Mouse (Mus musculus): ENCODE data around the gene Car12. TPM values are rescaled to one million over a fixed set of nuclear protein-coding genes. Genes with fewer than 3 reads are reported as not detected.

Gene Car12
- polyA plus RNA-seq, 1 experiment from 2014 or later: 0.39 TPM

DNA sequence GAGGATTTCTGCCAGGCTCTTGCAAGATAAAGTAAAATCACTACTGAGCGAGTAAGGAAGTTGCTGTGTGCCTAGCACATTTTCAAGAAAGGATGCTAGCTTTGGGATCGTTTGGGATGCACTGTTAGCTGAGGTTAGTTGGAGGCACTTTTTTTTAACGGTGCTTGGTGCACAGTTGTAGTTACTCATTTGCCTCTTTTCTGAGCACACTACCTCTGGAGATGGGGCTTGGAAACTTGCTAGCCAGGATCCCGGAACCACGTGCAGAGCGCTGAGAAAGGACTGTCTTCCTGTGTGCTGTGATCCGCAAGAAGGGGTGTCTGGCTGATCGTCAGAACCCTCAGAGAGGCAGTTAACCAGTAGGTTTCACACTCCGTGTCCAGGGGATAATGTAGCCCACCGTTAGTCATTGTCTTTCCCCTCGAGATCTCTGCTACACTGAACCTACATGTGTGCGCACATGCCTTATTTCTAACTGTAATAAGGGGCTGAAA lies 583 bp downstream of the Car12 start:
- Histone ChIP-seq H3K27me3 (peaks cover 34% of the 10 kb centered on the region), H3K36me3 (no peaks in the 10 kb centered on the region), H3K4me2 (peak overlapping the region; percentile 77), H3K4me3 (peak overlapping the region; percentile 42), H3K27ac (no peak overlapping the region), H3K9ac (no peak overlapping the region), H3K4me1 (replicated peaks) (peaks cover 16% of the 10 kb centered on the region), H3K9me3 (replicated peaks) (no peaks in the 10 kb centered on the region)
- 23% methylated on average over 12 of the region's 12 CpGs for WGBS
- no peak for ATAC-seq (replicated peaks; ENCODE audit: insufficient number of reproducible peaks, insufficient read depth, low FRiP score, low read depth)

DNA sequence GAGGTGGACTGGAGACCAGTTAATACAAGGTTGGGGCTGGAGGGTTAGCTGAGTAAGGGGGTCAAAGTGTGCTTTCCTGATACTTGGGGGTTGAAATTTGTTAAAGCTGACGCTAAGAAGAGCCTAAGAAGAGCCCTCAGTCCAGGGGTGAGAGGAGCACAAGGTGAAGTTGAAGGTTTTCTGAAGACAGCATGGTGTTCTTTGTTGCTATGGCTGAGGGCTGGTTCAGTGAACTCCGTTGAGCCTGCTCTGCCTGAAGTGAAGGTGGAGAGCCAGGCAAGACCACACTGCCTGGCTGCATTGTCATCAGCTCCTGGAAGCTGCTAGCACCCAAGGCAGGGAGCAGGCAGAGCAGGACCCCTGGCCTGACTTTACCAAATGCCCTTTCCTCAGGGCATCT lies 1.9 kb downstream of the Car12 start:
- Histone ChIP-seq H3K27me3 (peaks cover 34% of the 10 kb centered on the region), H3K27ac (no peak overlapping the region), H3K4me3 (no peak overlapping the region), H3K9me3 (replicated peaks) (no peaks in the 10 kb centered on the region), H3K4me2 (no peak overlapping the region), H3K36me3 (no peaks in the 10 kb centered on the region), H3K9ac (no peak overlapping the region), H3K4me1 (replicated peaks) (peaks cover 16% of the 10 kb centered on the region)
- 68% methylated on average over 2 of the region's 2 CpGs for WGBS
- ATAC-seq (replicated peaks; ENCODE audit: insufficient number of reproducible peaks, insufficient read depth, low FRiP score, low read depth): no peak

DNA sequence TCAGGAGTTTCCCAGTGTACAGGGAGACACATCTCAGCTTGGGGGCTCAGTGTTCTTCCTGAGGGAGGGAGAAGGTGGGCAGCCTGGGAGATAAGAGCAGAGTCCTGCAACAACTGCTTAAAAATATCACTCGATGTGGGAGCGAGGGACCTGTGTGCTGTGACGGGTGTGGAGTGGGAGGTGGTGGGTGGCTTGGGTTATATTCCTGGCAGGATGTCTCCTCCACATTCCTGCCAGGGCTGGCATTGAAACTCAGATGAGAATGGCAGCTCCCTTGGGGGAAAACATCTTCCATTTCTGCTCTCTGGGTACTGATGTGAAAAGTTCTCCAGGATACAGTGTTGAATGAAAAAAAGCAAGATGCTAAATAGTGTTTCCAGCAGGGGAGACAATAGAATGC lies 3.0 kb downstream of the Car12 start:
- Histone ChIP-seq H3K4me3 (no peak overlapping the region), H3K4me1 (replicated peaks) (peaks cover 16% of the 10 kb centered on the region), H3K9me3 (replicated peaks) (no peaks in the 10 kb centered on the region), H3K36me3 (no peaks in the 10 kb centered on the region), H3K27ac (no peak overlapping the region), H3K4me2 (no peak overlapping the region), H3K9ac (no peak overlapping the region), H3K27me3 (peaks cover 30% of the 10 kb centered on the region)
- no peak for ATAC-seq (replicated peaks; ENCODE audit: insufficient number of reproducible peaks, insufficient read depth, low FRiP score, low read depth)
- 57% methylated on average over 3 of the region's 3 CpGs for WGBS

DNA sequence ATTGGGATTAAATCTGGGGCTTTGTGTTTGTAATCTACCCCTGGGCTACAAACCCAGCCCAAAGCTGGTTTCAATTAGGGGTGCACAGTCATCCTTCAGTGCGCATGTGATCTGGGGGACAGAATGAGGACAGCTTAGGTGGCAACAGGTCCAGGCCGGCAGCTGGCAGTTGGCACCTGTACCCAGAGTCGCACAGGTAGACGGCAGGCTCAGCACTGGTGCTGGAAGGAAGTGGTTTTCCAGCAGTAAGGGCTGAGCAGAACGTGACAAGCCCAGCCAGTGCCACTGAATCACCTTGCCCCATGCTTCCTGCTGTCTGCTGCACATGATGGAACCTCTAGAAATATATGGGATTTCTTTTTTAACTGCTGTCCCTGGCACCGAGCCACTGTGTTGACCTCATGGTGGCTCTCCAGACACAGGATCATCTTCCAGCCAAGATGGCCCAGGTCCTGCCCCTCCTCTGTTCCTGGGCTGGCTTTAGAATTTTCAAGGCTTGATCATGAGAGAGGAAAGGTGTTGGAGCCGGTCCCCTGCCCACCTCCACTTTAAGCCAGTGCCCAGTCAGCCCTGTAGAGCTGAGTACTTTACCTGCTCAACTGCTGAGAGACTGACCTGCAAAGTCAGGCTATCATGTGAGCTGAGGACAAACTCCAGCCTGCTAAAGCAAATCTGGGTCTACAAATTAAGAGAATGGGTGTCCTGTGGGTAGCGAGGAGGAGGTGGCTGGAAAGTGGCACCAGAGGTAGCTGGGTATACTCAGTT lies 7.4 kb downstream of the Car12 start:
- Histone ChIP-seq H3K4me1 (replicated peaks) (peaks cover 3% of the 10 kb centered on the region; the same call in 1 of the 2 replicates), H3K9me3 (replicated peaks) (no peaks in the 10 kb centered on the region), H3K27me3 (no peaks in the 10 kb centered on the region), H3K36me3 (no peaks in the 10 kb centered on the region), H3K9ac (no peak overlapping the region), H3K4me2 (no peak overlapping the region), H3K27ac (no peak overlapping the region), H3K4me3 (no peak overlapping the region)
- 81% methylated on average over 8 of the region's 8 CpGs for WGBS
- no peak for ATAC-seq (replicated peaks; ENCODE audit: insufficient number of reproducible peaks, insufficient read depth, low FRiP score, low read depth)

- no peak overlapping the region for H3K4me2 ChIP-seq
These were observed 8.8 kb downstream of the Car12 start for GRCm38 (mm10) chr9:66722187-66722868.

DNA sequence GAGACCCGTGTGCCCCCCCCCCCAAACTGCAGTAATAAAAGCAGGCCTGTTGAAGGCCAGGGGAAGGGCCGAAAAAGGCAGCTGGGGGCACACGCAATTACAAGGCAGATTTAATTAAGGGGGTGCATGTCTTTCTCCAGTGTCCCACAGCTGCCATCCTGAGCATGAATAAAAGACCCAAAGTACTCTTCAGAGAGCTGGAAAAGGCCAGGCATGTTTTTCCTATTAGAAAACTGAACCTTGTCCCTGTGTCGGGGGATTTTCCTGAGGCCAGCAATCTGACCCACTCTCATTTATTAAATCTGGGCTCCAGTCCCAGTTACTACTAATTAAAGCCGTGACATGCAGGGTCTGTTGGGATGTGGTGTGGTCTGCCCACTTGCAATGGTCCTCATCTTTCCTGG lies 9.4 kb downstream of the Car12 start:
- no peak overlapping the region for H3K27ac ChIP-seq
- no peaks in the 10 kb centered on the region for H3K9me3 ChIP-seq (replicated peaks)
- H3K36me3 ChIP-seq: no peaks in the 10 kb centered on the region
- no peak for ATAC-seq (replicated peaks; ENCODE audit: insufficient number of reproducible peaks, insufficient read depth, low FRiP score, low read depth)
- no peak overlapping the region for H3K9ac ChIP-seq
- no peak overlapping the region for H3K4me2 ChIP-seq
- H3K27me3 ChIP-seq: no peaks in the 10 kb centered on the region
- no peaks in the 10 kb centered on the region for H3K4me1 ChIP-seq (replicated peaks)
- WGBS: 67% methylated on average over 5 of the region's 5 CpGs
- H3K4me3 ChIP-seq: no peak overlapping the region

More at GRCm38 (mm10) chr9:66722187-66722868, 8.8 kb downstream of the Car12 start:
- Histone ChIP-seq H3K9ac (no peak overlapping the region), H3K36me3 (no peaks in the 10 kb centered on the region), H3K4me1 (replicated peaks) (no peaks in the 10 kb centered on the region), H3K27me3 (no peaks in the 10 kb centered on the region), H3K4me3 (no peak overlapping the region), H3K27ac (no peak overlapping the region), H3K9me3 (replicated peaks) (no peaks in the 10 kb centered on the region)
- WGBS: 81% methylated on average over 5 of the region's 5 CpGs
- no peak for ATAC-seq (replicated peaks; ENCODE audit: insufficient number of reproducible peaks, insufficient read depth, low FRiP score, low read depth)

- 79% methylated on average over 3 of the region's 3 CpGs for WGBS
- no peaks in the 10 kb centered on the region for H3K9me3 ChIP-seq (replicated peaks)
- H3K36me3 ChIP-seq: no peaks in the 10 kb centered on the region
- no peak overlapping the region for H3K27ac ChIP-seq
- no peak for ATAC-seq (replicated peaks; ENCODE audit: insufficient number of reproducible peaks, insufficient read depth, low FRiP score, low read depth)
- no peaks in the 10 kb centered on the region for H3K4me1 ChIP-seq (replicated peaks)
- no peak overlapping the region for H3K9ac ChIP-seq
- H3K27me3 ChIP-seq: no peaks in the 10 kb centered on the region
- H3K4me3 ChIP-seq: no peak overlapping the region
- no peak overlapping the region for H3K4me2 ChIP-seq
These were observed 12.1 kb downstream of the Car12 start for GRCm38 (mm10) chr9:66725591-66725990.

DNA sequence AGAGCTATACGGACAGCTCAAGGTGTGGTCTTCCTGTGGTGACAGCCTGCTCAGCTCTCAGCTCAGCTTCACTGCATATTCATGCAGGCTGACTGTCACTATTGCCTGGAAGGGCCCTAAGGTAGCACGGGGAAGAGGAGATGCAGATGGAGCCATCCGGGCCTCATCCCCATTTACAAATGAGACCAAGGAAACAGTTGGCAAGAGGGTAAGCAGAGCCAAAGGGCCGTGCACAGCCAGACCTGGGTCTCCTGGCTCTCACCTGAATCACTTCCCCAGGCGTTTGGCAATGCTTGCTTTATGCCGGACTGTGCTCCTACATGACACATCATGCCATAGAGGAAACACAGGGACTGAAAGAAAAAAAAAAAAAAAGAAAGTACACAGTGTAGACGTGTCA lies 13.8 kb downstream of the Car12 start:
- ATAC-seq (replicated peaks; ENCODE audit: insufficient number of reproducible peaks, insufficient read depth, low FRiP score, low read depth): no peak
- Histone ChIP-seq H3K9ac (no peak overlapping the region), H3K4me2 (no peak overlapping the region), H3K27me3 (no peaks in the 10 kb centered on the region), H3K4me1 (replicated peaks) (0 out of 2 replicates have a peak, but pooled peaks cover 2% of the 10 kb centered on the region), H3K9me3 (replicated peaks) (no peaks in the 10 kb centered on the region), H3K4me3 (no peak overlapping the region), H3K36me3 (no peaks in the 10 kb centered on the region), H3K27ac (no peak overlapping the region)
- 67% methylated on average over 7 of the region's 7 CpGs for WGBS

GRCm38 (mm10) chr9:66730556-66730955 lies 17.1 kb downstream of the Car12 start:
- Histone ChIP-seq H3K36me3 (no peaks in the 10 kb centered on the region), H3K4me3 (no peak overlapping the region), H3K9ac (no peak overlapping the region), H3K27me3 (no peaks in the 10 kb centered on the region), H3K9me3 (replicated peaks) (no peaks in the 10 kb centered on the region), H3K4me2 (no peak overlapping the region), H3K4me1 (replicated peaks) (peaks cover 11% of the 10 kb centered on the region), H3K27ac (no peak overlapping the region)
- 55% methylated on average over 3 of the region's 3 CpGs for WGBS
- no peak for ATAC-seq (replicated peaks; ENCODE audit: insufficient number of reproducible peaks, insufficient read depth, low FRiP score, low read depth)

DNA sequence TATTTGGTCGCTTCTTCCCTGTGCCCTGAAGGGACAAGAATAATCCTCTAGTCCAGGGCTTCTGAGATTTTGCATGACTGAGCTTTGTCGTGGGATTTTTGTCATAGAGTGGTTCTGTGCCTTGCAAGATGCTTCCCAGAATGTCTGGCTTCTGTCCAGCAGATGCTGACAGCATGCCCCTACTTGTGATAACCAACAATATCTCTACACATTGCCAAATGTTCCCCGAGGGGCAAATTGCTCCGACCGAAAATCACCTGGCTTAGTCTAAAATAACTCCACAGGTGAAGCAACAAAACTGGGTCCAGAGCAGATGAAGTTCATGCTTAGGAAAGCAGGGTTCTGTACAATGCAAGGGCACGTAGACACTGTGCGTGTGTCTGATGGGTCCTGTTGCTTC lies 17.8 kb downstream of the Car12 start:
- H3K27ac ChIP-seq: no peak overlapping the region
- H3K36me3 ChIP-seq: no peaks in the 10 kb centered on the region
- H3K4me2 ChIP-seq: no peak overlapping the region
- no peak overlapping the region for H3K4me3 ChIP-seq
- ATAC-seq (replicated peaks; ENCODE audit: insufficient number of reproducible peaks, insufficient read depth, low FRiP score, low read depth): no peak
- H3K9ac ChIP-seq: no peak overlapping the region
- 43% methylated on average over 7 of the region's 7 CpGs for whole genome bisulfite sequencing
- peaks cover 11% of the 10 kb centered on the region for H3K4me1 ChIP-seq (replicated peaks)
- no peaks in the 10 kb centered on the region for H3K27me3 ChIP-seq
- H3K9me3 ChIP-seq (replicated peaks): no peaks in the 10 kb centered on the region

DNA sequence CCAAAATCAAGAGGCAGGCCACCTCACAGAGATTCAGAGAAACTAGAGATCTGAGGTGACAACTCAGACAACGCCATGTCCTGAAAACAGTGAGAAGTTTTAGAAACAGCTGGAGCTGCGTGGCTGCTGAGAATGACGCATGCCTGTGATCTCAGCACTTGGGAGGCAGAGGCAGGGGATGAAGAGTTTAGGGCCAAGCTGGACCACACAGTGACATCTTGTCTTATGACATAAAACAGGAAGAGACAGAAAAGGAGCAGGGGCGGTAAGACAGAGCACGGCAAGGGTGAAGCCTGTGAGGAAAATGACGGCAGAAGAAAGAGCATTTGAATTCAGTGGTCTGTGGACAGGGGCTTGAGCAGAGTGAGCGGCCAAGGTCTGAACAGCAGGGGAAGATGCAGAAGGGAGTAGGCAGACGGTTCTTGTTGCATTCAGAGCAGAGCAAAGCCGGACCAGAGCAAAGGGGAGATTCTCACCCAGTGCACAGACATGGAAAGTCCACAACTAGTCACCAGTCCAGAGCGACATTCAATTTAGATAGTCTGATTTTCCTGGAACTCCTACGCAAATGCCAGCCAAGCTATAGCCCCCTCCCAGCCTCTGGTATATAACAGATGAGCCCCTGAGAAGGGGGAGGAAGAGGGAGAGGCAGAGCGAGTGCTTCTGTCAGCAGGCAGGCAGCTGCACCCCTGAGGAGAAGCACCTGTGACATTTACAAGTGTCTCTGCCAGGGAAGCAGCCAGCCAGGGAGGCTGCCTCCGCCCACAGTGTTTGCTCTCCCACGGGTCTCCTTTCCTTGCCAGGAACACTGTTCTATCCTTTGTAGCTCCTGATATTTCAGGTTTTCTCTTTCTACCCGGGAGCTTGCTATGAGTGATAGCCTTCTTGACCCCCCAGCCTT lies 19.6 kb downstream of the Car12 start:
- Histone ChIP-seq H3K27ac (no peak overlapping the region), H3K4me2 (no peak overlapping the region), H3K4me3 (no peak overlapping the region), H3K9me3 (replicated peaks) (no peaks in the 10 kb centered on the region), H3K4me1 (replicated peaks) (peaks cover 11% of the 10 kb centered on the region), H3K9ac (no peak overlapping the region), H3K36me3 (no peaks in the 10 kb centered on the region), H3K27me3 (no peaks in the 10 kb centered on the region)
- 20% methylated on average over 15 of the region's 15 CpGs for WGBS
- no peak for ATAC-seq (replicated peaks; ENCODE audit: insufficient number of reproducible peaks, insufficient read depth, low FRiP score, low read depth)

Data from heart, embryonic 15.5 days (tissue).